Mouse (Mus musculus) heart, adult 2 months (tissue): ENCODE results near the gene Fbxo22.
"Not testable (repeated sequence)": the region's sequence is repeated elsewhere in the genome, so short reads cannot be mapped to it uniquely, and the experiment has no call there.

Experiments used
- CTCF ChIP-seq: fragments of 200-600 bp; IDR thresholded peaks from 2 replicates; pipeline ENCODE4 v1.8.1; 2022; ENCODE audit warnings: antibody characterized with exemption, mild to moderate bottlenecking, moderate library complexity
- EP300 ChIP-seq: fragments of 200-500 bp; IDR thresholded peaks from 2 replicates; pipeline ENCODE4 v1.6.1; 2011; ENCODE audit warnings: low read depth, low read length, control low read depth; ENCODE audit not compliant: insufficient read depth
- POLR2A ChIP-seq: fragments of 200-500 bp; IDR thresholded peaks from 2 replicates; pipeline ENCODE4 v1.6.1; 2011; ENCODE audit warnings: mild to moderate bottlenecking, low read depth, low read length, control low read depth; ENCODE audit not compliant: insufficient read depth

- not testable (repeated sequence) for TF ChIP-seq POLR2A, CTCF
- 0 out of 2 replicates have a peak, but pooled peaks have one; percentile 50 for TF ChIP-seq EP300
Observed at GRCm38 (mm10) chr9:55233076-55233475, 24.4 kb downstream of the Fbxo22 start.
